ENCODE assay signal across 22 mouse cellular contexts in genomic region chr2:30478526-30478925, GRCm38 (mm10). TPM values are rescaled to one million over a fixed set of nuclear protein-coding genes. Genes with fewer than 3 reads are reported as not detected.
DNase-seq lines count a peak whose midpoint lies in the region; ATAC-seq lines count a peak whose summit lies in the region.
"Had no signal": no experiment of that assay in that cellular context is flagged by ENCODE, and none has a peak within 500 bp of the region (broad histone marks: within the 10 kb centered on the region; RNA-seq: fewer than 3 reads in every experiment).

No protein-coding gene starts in this region.

- no peak overlapping the region for H3K27ac ChIP-seq in hindbrain, embryonic 14.5 days
- H3K27ac ChIP-seq in hindbrain, embryonic 13.5 days, result no peak overlapping the region
- H3K27ac ChIP-seq in liver, embryonic 11.5 days (ENCODE audit: low read depth, low read length), result no peak overlapping the region

- no peak overlapping the region for H3K9ac ChIP-seq in hindbrain, embryonic 14.5 days
- H3K9ac ChIP-seq in hindbrain, embryonic 13.5 days, result no peak overlapping the region
- no peak overlapping the region for H3K9ac ChIP-seq in liver, embryonic 11.5 days (ENCODE audit: low read depth, low read length)

- no peak overlapping the region for H3K4me3 ChIP-seq in hindbrain, embryonic 14.5 days (replicated peaks; ENCODE audit: low read length)
- H3K4me3 ChIP-seq in hindbrain, embryonic 13.5 days, result no peak overlapping the region
- H3K4me3 ChIP-seq in liver, embryonic 11.5 days (ENCODE audit: low read depth, low read length), result no peak overlapping the region

- peak; percentile 3 for DNase-seq in hindbrain, embryonic 14.5 days (ENCODE audit: low spot score)
- peak; percentile 56 for DNase-seq in R1 (ENCODE audit: low read depth, low spot score)
- DNase-seq in ZHBTc4 (ENCODE audit: low read depth, low spot score), result peak; percentile 56
- no peak for DNase-seq in liver, embryonic 11.5 days (ENCODE audit: low spot score)
- no peak for DNase-seq in kidney, postnatal 4 days
- DNase-seq: adrenal gland, adult 2 months; adrenal gland, adult 8-10 months; adrenal gland, postnatal 10 days; adrenal gland, postnatal 14 days; adrenal gland, postnatal 25 days; adrenal gland, postnatal 36 days; B cell, adult 2 months; cerebellum, adult 11 months; cerebellum, adult 11-12 months; cerebellum, adult 18-20 months; cerebellum, adult 2 months; cerebellum, adult 8-10 months had no signal

- H3K27me3 ChIP-seq in hindbrain, embryonic 14.5 days (ENCODE audit: control insufficient read depth, insufficient read depth, low read length), result no peaks in the 10 kb centered on the region
- 0 out of 2 replicates have a peak, but pooled peaks cover 8% of the 10 kb centered on the region for H3K27me3 ChIP-seq in hindbrain, embryonic 13.5 days
- peaks cover 23% of the 10 kb centered on the region for H3K27me3 ChIP-seq in liver, embryonic 11.5 days (replicated peaks; ENCODE audit: control insufficient read depth, insufficient read depth, low read length)
- H3K27me3 ChIP-seq: Patski had no signal

- no peak for ATAC-seq in hindbrain, embryonic 14.5 days (ENCODE audit: low FRiP score)
- ATAC-seq in hindbrain, embryonic 13.5 days (ENCODE audit: low FRiP score), result no peak
- ATAC-seq in liver, embryonic 11.5 days (replicated peaks; ENCODE audit: low FRiP score), result no peak
- ATAC-seq: activated CD4-positive, CD25-positive, alpha-beta regulatory T cell, adult 4 months; CD4-positive, CD25-positive, alpha-beta regulatory T cell, adult 4 months; Patski had no signal

- H3K9me3 ChIP-seq in hindbrain, embryonic 14.5 days (ENCODE audit: control insufficient read depth, low read length), result no peaks in the 10 kb centered on the region
- H3K9me3 ChIP-seq in hindbrain, embryonic 13.5 days, result no peaks in the 10 kb centered on the region
- no peaks in the 10 kb centered on the region for H3K9me3 ChIP-seq in liver, embryonic 11.5 days (ENCODE audit: control insufficient read depth, low read length)

- 78% methylated on average over 1 of the region's 1 CpGs for WGBS in hindbrain, embryonic 14.5 days
- 72% methylated on average over 1 of the region's 1 CpGs for whole genome bisulfite sequencing in hindbrain, embryonic 13.5 days
- WGBS in liver, embryonic 11.5 days, result 59% methylated on average over 1 of the region's 1 CpGs

- H3K36me3 ChIP-seq in hindbrain, embryonic 14.5 days (replicated peaks; ENCODE audit: control insufficient read depth, insufficient read depth), result no peaks in the 10 kb centered on the region
- H3K36me3 ChIP-seq in hindbrain, embryonic 13.5 days, result no peaks in the 10 kb centered on the region
- no peaks in the 10 kb centered on the region for H3K36me3 ChIP-seq in liver, embryonic 11.5 days (ENCODE audit: control insufficient read depth, insufficient read depth, low read length)
- H3K36me3 ChIP-seq: G1E had no signal

- H3K4me1 ChIP-seq in hindbrain, embryonic 14.5 days (replicated peaks; ENCODE audit: control insufficient read depth, insufficient read depth, low read length), result peaks cover 4% of the 10 kb centered on the region; the same call in 1 of the 2 replicates
- peaks cover 5% of the 10 kb centered on the region for H3K4me1 ChIP-seq in hindbrain, embryonic 13.5 days (replicated peaks)
- peaks cover 2% of the 10 kb centered on the region; the same call in 1 of the 2 replicates for H3K4me1 ChIP-seq in liver, embryonic 11.5 days (replicated peaks; ENCODE audit: control insufficient read depth, insufficient read depth, low read length)

- no peak overlapping the region for H3K4me2 ChIP-seq in hindbrain, embryonic 14.5 days (replicated peaks)
- H3K4me2 ChIP-seq in hindbrain, embryonic 13.5 days, result no peak overlapping the region
- no peak overlapping the region for H3K4me2 ChIP-seq in liver, embryonic 11.5 days

RNA-seq across cellular contexts. Expression of gene Ier5l, which starts 4.5 kb away (rescaled TPM):
- 2.4 and 2.7 TPM in 2 replicates for polyA plus RNA-seq in hindbrain, embryonic 14.5 days (2014; fragmentation: Nextera tagmentation; extraction: Ambion mirVana)
- 2.1 and 2.9 TPM in 2 replicates for polyA plus RNA-seq in hindbrain, embryonic 13.5 days (2015; fragmentation: Nextera tagmentation; extraction: Ambion mirVana)
- 1.2 TPM in 2 replicates for polyA plus RNA-seq in liver, embryonic 11.5 days (2014; fragmentation: Nextera tagmentation; extraction: Ambion mirVana)
- polyA plus RNA-seq: G1E had no signal

Comparison
In these comparisons a context has a peak if more than half of its experiments do, and no peak if none do; other contexts are left out.
1. DNase-seq: peak in hindbrain, embryonic 14.5 days (single experiment), R1 (single experiment) and ZHBTc4 (single experiment); none in liver, embryonic 11.5 days (single experiment) and kidney, postnatal 4 days (0 of 2).